Mouse (Mus musculus) C2C12 (cell line): ENCODE measurements around the gene Celf2. TPM values are rescaled to one million over a fixed set of nuclear protein-coding genes. Genes with fewer than 3 reads are reported as not detected.

Experiments
- H3K27me3 ChIP-seq: one replicate; pipeline ENCODE4 v1.6.1; 2011; ENCODE audit not compliant: control insufficient read depth, insufficient read depth, insufficient read length
- H3K36me3 ChIP-seq: one replicate; pipeline ENCODE4 v1.6.1; 2011; ENCODE audit not compliant: control insufficient read depth, insufficient read depth
- H3K4me3 ChIP-seq: one replicate; pipeline ENCODE4 v1.5.1; 2011; ENCODE audit warnings: mild to moderate bottlenecking, control low read depth; ENCODE audit not compliant: poor library complexity, insufficient read depth, severe bottlenecking
- H3K79me2 ChIP-seq: one replicate; pipeline ENCODE4 v1.6.1; 2011; ENCODE audit not compliant: control insufficient read depth, insufficient read depth
- H3K79me3 ChIP-seq: one replicate; pipeline ENCODE4 v1.6.1; 2011; ENCODE audit warnings: low read depth, control low read depth
- H3ac ChIP-seq: one replicate; pipeline ENCODE3; 2011; ENCODE audit warnings: low read depth; ENCODE audit not compliant: control insufficient read depth, insufficient read length
- CEBPB ChIP-seq: IDR thresholded peaks from one replicate; pipeline ENCODE4 v1.6.1; 2011; ENCODE audit warnings: low read depth, mild to moderate bottlenecking, control low read depth, moderate library complexity
- CTCF ChIP-seq: IDR thresholded peaks from one replicate; pipeline ENCODE4 v1.5.1; 2011; ENCODE audit not compliant: control insufficient read depth, insufficient read depth, insufficient read length
- FOSL1 ChIP-seq: IDR thresholded peaks from one replicate; pipeline ENCODE4 v1.8.0; 2011; ENCODE audit warnings: mild to moderate bottlenecking, low read length; ENCODE audit not compliant: poor library complexity, insufficient read depth, severe bottlenecking
- MAX ChIP-seq: IDR thresholded peaks from one replicate; pipeline ENCODE4 v1.6.1; 2011; ENCODE audit warnings: mild to moderate bottlenecking, control low read depth
- MYOD1 ChIP-seq: IDR thresholded peaks from one replicate; pipeline ENCODE4 v1.6.1; 2011; ENCODE audit warnings: low read depth; ENCODE audit not compliant: control insufficient read depth, insufficient read length
- MYOG ChIP-seq: IDR thresholded peaks from one replicate; pipeline ENCODE4 v1.6.1; 2011; ENCODE audit not compliant: control insufficient read depth, insufficient read length; ENCODE audit errors: extremely low read depth
- USF1 ChIP-seq: IDR thresholded peaks from one replicate; pipeline ENCODE4 v1.6.1; 2011; ENCODE audit warnings: low read depth, mild to moderate bottlenecking, control low read depth, moderate library complexity
- polyA plus RNA-seq: library from polyadenylated mRNA; unstranded; fragments of >200 nt; fragmentation: generic; extraction: Trizol; gene quantifications from one replicate; pipeline ENCODE4 v1.2.1, GENCODE M21; 2012; ENCODE audit warnings: missing spikeins

The Celf2 gene
- polyA plus RNA-seq, 1 experiment, result 14.3 TPM

DNA sequence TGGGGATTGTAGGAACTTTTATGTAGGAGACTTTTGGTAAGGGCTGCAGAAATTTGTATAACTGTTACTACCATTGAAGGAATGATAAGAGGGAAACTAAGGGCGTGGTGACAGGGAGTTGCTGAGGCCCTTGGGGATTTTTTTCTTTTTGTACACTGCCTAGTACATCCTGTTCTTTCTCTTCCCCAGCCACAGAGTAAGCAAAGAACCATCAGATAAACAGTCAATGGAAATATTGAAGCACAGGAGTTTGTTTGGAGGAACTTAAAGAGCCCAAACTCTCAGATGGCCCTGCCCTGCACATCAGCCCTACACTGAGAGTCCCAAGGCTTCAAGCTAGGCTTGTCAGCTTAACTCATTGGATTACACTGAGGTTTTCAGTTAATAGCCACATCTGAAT is 267.2 kb downstream of the Celf2 start:
- TF ChIP-seq MYOD1 (no peak), CTCF (no peak)
- Histone ChIP-seq H3ac (no peak overlapping the region), H3K4me3 (no peak overlapping the region), H3K79me3 (no peaks in the 10 kb centered on the region), H3K36me3 (no peaks in the 10 kb centered on the region), H3K27me3 (no peaks in the 10 kb centered on the region), H3K79me2 (no peaks in the 10 kb centered on the region)

DNA sequence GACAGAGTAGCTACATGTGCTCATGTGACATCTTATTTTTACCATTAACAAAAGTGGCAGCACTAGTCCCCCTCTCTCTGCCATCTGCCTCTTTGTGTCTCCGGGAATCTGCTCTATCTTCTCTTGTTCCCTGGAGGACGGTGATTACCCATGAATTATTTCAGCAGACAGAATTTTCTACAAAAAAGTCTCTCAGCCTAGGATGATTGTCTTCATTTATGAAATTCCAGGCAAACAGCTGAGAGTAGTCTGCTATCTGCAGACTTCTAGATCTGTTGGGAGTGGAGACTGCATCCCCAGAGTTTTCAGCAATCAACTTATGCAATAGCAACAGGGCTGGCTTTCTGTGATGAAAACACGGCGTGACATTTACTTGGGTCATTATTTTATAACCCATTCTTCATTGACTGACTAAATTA is 267.8 kb downstream of the Celf2 start:
- Histone ChIP-seq H3K79me2 (no peaks in the 10 kb centered on the region), H3ac (no peak overlapping the region), H3K36me3 (no peaks in the 10 kb centered on the region), H3K4me3 (no peak overlapping the region), H3K27me3 (no peaks in the 10 kb centered on the region), H3K79me3 (no peaks in the 10 kb centered on the region)
- no peak for TF ChIP-seq MAX
- no peak for TF ChIP-seq MYOG
- TF ChIP-seq MYOD1, result no peak
- no peak for TF ChIP-seq CEBPB
- TF ChIP-seq FOSL1, result no peak
- no peak for TF ChIP-seq USF1
- TF ChIP-seq CTCF, result no peak

DNA sequence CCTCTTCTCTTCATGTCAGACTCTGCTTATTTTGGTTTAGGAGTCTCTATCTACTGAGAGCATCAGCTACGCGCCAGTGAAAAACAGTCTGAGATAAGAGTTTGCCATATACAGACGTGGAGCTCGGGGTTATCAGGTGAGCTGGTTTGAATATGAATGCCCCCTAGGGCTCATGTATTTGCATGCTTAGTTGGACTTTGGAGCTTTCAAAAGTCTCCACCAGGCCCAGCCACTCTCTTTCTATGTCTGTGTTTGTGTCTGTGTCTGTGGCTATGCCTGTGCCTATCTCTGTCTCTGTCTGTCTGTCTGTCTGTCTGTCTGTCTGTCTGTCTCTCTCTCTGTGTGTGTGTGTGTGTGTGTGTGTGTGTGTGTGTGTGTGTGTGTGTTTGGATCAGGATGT is 272.1 kb downstream of the Celf2 start:
- TF ChIP-seq CTCF, result no peak
- no peak for TF ChIP-seq MAX
- no peak for TF ChIP-seq CEBPB
- no peak for TF ChIP-seq FOSL1
- no peak for TF ChIP-seq USF1
- TF ChIP-seq MYOD1, result no peak
- TF ChIP-seq MYOG, result no peak
- no peaks in the 10 kb centered on the region for H3K36me3 ChIP-seq

DNA sequence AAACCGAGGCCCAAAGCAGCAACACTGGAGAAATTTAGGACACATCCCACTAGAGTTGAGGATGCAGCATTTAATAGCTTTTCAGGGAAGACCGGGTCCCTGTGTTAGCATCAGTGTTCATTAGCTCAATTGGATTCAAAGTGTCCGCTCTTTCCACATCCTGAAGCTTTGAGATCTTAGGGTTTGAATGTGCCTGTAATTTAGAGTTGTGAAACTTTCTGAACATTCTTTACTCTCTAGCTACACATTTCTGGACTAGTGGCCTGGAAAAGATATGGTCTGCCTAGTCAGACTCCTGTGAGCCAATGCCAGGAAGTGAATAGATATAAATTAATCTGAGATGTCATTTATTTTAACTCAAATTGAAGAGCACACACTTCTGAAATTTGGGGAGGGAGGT is 272.9 kb downstream of the Celf2 start:
- H3K4me3 ChIP-seq, result no peak overlapping the region
- no peaks in the 10 kb centered on the region for H3K36me3 ChIP-seq
- no peaks in the 10 kb centered on the region for H3K79me2 ChIP-seq
- no peaks in the 10 kb centered on the region for H3K79me3 ChIP-seq
- H3ac ChIP-seq, result no peak overlapping the region
- no peaks in the 10 kb centered on the region for H3K27me3 ChIP-seq
- TF ChIP-seq CTCF, result no peak
- no peak for TF ChIP-seq MYOG
- no peak for TF ChIP-seq CEBPB
- no peak for TF ChIP-seq USF1
- no peak for TF ChIP-seq MYOD1
- TF ChIP-seq MAX, result no peak
- TF ChIP-seq FOSL1, result no peak

More for the DNA sequence above, 272.1 kb downstream of the Celf2 start:
- Histone ChIP-seq H3K79me2 (no peaks in the 10 kb centered on the region), H3K4me3 (no peak overlapping the region), H3ac (no peak overlapping the region), H3K27me3 (no peaks in the 10 kb centered on the region), H3K79me3 (no peaks in the 10 kb centered on the region)

DNA sequence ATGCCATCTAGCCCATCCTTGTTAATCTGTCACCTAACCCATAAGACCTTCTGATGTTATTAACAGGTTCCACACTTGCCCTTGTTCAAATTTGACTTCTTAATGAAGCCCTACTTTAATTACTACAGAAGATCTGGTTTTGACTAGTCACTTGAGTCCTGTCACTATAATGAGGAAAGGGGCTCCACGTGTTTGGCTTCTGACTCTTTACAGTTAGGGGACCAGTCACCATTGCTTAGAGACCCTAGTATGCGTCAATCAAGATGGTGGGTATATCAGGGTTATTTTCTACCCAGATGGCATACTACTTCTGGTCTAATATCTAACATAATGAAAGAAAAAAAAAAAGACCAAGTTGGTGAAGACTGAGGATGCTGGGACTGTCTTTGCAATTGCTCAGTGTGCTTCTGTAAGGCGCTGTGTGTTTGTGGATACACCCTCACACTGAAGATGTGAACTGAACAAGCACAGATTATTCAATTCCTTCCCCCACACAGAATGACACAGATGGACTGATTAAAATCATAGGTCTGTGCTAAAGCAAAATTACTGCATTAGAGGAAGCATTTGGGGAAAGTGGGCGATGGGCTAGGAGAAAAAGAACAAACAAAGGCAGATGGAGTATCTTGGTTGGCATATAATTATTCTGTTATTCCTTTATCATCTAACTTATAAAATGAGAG is 274.2 kb downstream of the Celf2 start:
- Histone ChIP-seq H3ac (no peak overlapping the region), H3K4me3 (no peak overlapping the region), H3K79me2 (no peaks in the 10 kb centered on the region), H3K79me3 (no peaks in the 10 kb centered on the region), H3K36me3 (no peaks in the 10 kb centered on the region), H3K27me3 (no peaks in the 10 kb centered on the region)
- TF ChIP-seq MYOG, result no peak
- no peak for TF ChIP-seq MAX
- TF ChIP-seq USF1, result no peak

DNA sequence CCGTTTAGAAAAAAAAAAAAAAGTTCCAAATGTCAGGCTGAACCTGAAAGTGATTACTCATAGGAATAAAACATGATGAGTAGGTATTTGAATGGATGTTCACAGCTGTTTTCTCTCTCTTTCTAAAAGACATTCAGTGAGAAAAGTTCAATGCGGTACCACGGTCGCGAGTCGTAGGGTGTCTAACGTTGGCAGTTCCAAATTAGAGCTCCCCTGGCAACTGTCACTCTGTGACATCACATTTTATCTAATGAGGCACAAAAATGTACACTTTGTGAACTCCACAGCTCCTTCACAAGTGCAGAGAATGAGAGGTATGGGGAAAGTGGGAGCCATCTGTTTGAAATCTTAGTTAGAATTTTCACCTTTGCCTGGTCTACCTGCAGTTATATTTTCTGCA is 274.8 kb downstream of the Celf2 start:
- Histone ChIP-seq H3K27me3 (no peaks in the 10 kb centered on the region), H3ac (no peak overlapping the region), H3K4me3 (no peak overlapping the region), H3K36me3 (no peaks in the 10 kb centered on the region), H3K79me2 (no peaks in the 10 kb centered on the region), H3K79me3 (no peaks in the 10 kb centered on the region)
- TF ChIP-seq CEBPB, result no peak
